Mouse (Mus musculus): ENCODE measurements around the gene Coq7. TPM values are rescaled to one million over a fixed set of nuclear protein-coding genes. Genes with fewer than 3 reads are reported as not detected.

Coq7 gene
- polyA plus RNA-seq, 1 experiment: 56.3 TPM

DNA sequence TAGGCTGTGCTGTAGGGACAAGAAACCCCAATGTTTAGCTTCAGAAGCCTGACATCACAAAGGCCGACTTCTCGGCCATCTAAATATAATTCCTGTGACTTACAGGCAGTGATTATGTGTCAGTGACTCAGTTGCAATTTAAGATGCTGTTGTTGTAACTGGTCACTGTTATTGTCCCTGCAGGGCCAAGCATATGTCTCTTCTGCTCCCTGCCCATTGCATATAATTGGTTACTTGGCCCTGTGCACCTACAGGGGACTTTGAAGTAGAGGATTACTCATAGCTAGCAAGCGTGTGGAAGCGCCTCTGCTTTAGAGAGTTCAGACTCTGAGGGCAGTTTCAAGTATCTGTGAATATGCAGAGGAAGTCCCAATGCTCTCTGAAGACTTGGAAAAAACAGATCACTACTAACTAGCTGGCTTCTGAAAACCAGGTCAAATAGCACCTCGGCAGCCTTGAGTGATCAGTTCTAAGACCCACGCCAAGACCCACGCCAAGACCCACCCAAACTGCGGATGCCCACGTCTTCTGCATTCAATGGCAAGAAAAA, 52.9 kb downstream of the Coq7 start:
- TF ChIP-seq CTCF (IDR thresholded peaks at IDR 0.05; ENCODE audit: borderline replicate concordance, extremely low read depth, insufficient read depth, insufficient read length) (no peak), POLR2A (IDR thresholded peaks at IDR 0.05; ENCODE audit: borderline replicate concordance, extremely low read depth, insufficient read depth, insufficient read length, poor library complexity, severe bottlenecking) (no peak)
- DNase-seq (ENCODE audit: low read depth): no peak

DNA sequence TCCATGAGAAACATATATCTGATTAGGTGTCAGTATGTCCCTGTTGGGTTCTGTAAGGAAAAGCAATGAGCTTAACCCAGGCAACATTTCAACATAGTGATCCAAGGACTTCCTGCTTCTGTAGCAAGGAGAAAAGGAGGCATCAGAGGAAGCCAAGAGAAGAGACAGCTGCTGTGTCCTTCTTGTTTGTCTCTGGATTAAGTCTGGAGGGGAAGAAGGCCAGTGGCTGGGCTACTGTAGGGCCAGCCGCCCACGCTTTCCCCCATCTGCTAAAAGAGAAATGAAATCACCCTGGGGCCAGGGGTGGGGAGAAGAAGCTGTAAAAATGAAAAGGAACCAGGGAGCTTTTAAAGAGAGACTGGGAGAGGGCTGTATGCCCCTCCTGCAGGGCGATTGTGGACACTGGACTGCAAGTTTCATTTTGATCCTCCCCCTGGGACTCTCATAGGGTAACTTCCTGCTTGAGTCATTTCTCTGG, 54.3 kb downstream of the Coq7 start:
- TF ChIP-seq CTCF (IDR thresholded peaks at IDR 0.05; ENCODE audit: borderline replicate concordance, extremely low read depth, insufficient read depth, insufficient read length) (no peak), POLR2A (IDR thresholded peaks at IDR 0.05; ENCODE audit: borderline replicate concordance, extremely low read depth, insufficient read depth, insufficient read length, poor library complexity, severe bottlenecking) (no peak)
- DNase-seq (ENCODE audit: low read depth): no peak

DNA sequence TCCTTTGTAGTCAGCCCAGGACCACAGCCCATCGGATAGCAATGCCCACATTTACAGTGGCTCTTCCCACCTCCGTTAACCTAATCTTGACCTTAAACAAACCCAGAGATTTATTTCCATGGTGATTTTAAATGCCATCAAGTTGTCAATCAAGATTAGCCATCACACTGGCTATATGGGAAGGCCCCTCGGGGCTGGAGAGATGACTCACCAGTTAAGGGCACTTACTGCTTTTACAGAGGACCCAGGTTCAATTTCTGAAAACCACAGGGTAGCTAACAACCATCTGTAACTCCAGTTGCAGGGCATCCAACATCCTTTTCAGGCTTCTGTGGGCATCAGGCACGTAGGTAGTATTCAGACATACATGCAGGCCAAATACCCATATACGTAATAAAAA, 56.7 kb downstream of the Coq7 start:
- TF ChIP-seq CTCF (IDR thresholded peaks at IDR 0.05; ENCODE audit: borderline replicate concordance, extremely low read depth, insufficient read depth, insufficient read length) (no peak), POLR2A (IDR thresholded peaks at IDR 0.05; ENCODE audit: borderline replicate concordance, extremely low read depth, insufficient read depth, insufficient read length, poor library complexity, severe bottlenecking) (no peak)
- no peak for DNase-seq (ENCODE audit: low read depth)

GRCm38 (mm10) chr7:118475008-118475705, 58.0 kb downstream of the Coq7 start:
- peak; percentile 17 for DNase-seq (ENCODE audit: low read depth)
- no peak for TF ChIP-seq CTCF (IDR thresholded peaks at IDR 0.05; ENCODE audit: borderline replicate concordance, extremely low read depth, insufficient read depth, insufficient read length)

DNA sequence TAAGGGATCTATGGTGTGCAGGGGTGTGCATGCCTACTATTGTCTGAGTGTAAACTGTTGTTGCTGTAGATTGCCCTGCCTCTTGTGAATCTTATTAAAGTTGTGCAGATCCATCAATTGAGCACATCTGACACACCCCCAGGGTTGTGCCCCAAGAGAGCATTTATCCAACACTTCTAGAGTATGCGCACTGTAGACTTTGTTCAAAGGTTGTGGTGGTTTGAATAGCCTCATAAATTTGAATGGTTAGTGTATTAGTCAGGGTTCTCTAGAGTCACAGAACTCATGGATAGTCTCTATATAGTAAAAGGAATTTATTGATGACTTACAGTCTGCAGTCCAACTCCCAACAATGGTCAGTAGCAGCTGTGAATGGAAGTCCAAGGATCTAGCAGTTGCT, 60.3 kb downstream of the Coq7 start:
- no peak for TF ChIP-seq POLR2A (IDR thresholded peaks at IDR 0.05; ENCODE audit: borderline replicate concordance, extremely low read depth, insufficient read depth, insufficient read length, poor library complexity, severe bottlenecking)
- no peak for TF ChIP-seq CTCF (IDR thresholded peaks at IDR 0.05; ENCODE audit: borderline replicate concordance, extremely low read depth, insufficient read depth, insufficient read length)
- DNase-seq (ENCODE audit: low read depth): no peak

- DNase-seq (ENCODE audit: low read depth): no peak
- TF ChIP-seq POLR2A (IDR thresholded peaks at IDR 0.05; ENCODE audit: borderline replicate concordance, extremely low read depth, insufficient read depth, insufficient read length, poor library complexity, severe bottlenecking) (no peak), CTCF (IDR thresholded peaks at IDR 0.05; ENCODE audit: borderline replicate concordance, extremely low read depth, insufficient read depth, insufficient read length) (no peak)
These were observed 65.1 kb downstream of the Coq7 start for GRCm38 (mm10) chr7:118468060-118468459.

DNA sequence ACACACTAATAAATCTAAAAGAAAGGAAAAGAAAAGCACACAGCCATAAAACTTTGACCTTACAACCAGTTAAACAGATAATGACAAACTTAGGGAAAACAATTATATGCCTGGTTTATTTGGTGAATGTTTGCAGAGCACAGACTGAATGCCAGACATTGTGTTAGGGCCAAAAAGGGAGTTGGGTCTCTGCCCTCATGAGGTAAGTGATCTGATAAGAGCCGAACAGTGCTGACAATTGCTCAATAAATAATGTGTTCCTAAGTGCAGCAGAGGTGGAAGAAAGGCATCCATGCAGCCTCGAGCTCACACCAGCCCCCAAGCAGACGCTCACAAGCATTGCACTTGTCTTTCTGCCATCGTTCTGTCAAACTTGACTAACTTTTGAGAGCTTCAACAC, 68.7 kb downstream of the Coq7 start:
- no peak for DNase-seq (ENCODE audit: low read depth)
- TF ChIP-seq POLR2A (IDR thresholded peaks at IDR 0.05; ENCODE audit: borderline replicate concordance, extremely low read depth, insufficient read depth, insufficient read length, poor library complexity, severe bottlenecking) (no peak), CTCF (IDR thresholded peaks at IDR 0.05; ENCODE audit: borderline replicate concordance, extremely low read depth, insufficient read depth, insufficient read length) (no peak)

- DNase-seq (ENCODE audit: low read depth): peak; percentile 50
- TF ChIP-seq CTCF (IDR thresholded peaks at IDR 0.05; ENCODE audit: borderline replicate concordance, extremely low read depth, insufficient read depth, insufficient read length): no peak
- no peak for TF ChIP-seq POLR2A (IDR thresholded peaks at IDR 0.05; ENCODE audit: borderline replicate concordance, extremely low read depth, insufficient read depth, insufficient read length, poor library complexity, severe bottlenecking)
These were observed 70.1 kb downstream of the Coq7 start for GRCm38 (mm10) chr7:118462818-118463762.

GRCm38 (mm10) chr7:118461400-118462136, 71.6 kb downstream of the Coq7 start:
- peak; percentile 16 for DNase-seq (ENCODE audit: low read depth)
- TF ChIP-seq POLR2A (IDR thresholded peaks at IDR 0.05; ENCODE audit: borderline replicate concordance, extremely low read depth, insufficient read depth, insufficient read length, poor library complexity, severe bottlenecking) (no peak), CTCF (IDR thresholded peaks at IDR 0.05; ENCODE audit: borderline replicate concordance, extremely low read depth, insufficient read depth, insufficient read length) (no peak)

Other genes with a start within 250 kb of the Coq7 start
- 10.5 and 13.4 TPM in 2 replicates for gene Syt17, start 85.1 kb downstream of the Coq7 start, polyA plus RNA-seq (2012; rRNA removed)
- gene Itpripl2, start 41.4 kb downstream of the Coq7 start, polyA plus RNA-seq (2012; rRNA removed): 1.9 and 3.3 TPM in 2 replicates
- 8.3 and 9.2 TPM in 2 replicates for gene Tmc7, start 51.4 kb upstream of the Coq7 start, polyA plus RNA-seq (2012; rRNA removed)
- gene Tmc5, start 63.9 kb upstream of the Coq7 start, polyA plus RNA-seq (2012; rRNA removed): 0.26 and 0.30 TPM in 2 replicates
- gene Gde1, start 172.4 kb upstream of the Coq7 start, polyA plus RNA-seq (2012; rRNA removed): 154 and 228 TPM in 2 replicates
- 49.5 and 53.2 TPM in 2 replicates for gene Ccp110, start 179.2 kb upstream of the Coq7 start, polyA plus RNA-seq (2012; rRNA removed)
- 80.9 and 91.5 TPM in 2 replicates for gene Vps35l, start 206.9 kb upstream of the Coq7 start, polyA plus RNA-seq (2012; rRNA removed)